Mouse (Mus musculus): Measurements from ENCODE around the gene C030005K15Rik.

DNA sequence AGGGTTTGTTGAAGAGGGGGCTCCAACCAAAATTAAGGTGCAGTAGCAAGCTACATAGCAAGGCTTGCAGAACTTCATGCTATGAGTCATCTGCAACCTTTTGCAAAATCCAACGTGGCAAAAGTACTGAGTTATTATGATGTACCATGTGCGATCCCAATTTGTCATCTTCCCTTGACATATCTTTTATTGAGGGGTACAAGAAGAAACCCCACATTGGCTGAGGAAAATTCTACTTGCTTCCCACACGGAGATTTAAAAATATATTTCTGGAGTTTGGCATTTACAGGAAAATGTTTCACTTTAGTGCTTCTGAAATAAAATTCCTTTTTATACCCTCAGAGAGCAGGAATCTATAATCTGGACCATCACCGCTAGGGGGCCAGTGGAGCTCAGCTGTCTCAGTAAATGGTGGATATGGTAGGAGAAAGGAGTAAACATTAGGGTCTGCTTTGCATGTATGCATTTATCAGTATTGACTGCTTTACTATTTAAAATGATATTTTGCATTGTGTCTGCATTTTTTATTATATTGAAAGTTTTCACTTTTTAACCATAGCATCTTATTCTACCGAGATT, 41.7 kb upstream of the C030005K15Rik start:
- no peak for TF ChIP-seq POLR2A (IDR thresholded peaks at IDR 0.05; ENCODE audit: low read depth, low read length)
- no peak for TF ChIP-seq CTCF (IDR thresholded peaks at IDR 0.05; ENCODE audit: extremely low read depth, insufficient read length, insufficient replicate concordance, low read depth, low read length)

Data from small intestine, adult 2 months (tissue).